Mouse (Mus musculus) intestine, postnatal 0 days (tissue): Measurements from ENCODE around the gene Tmed3. TPM values are rescaled to one million over a fixed set of nuclear protein-coding genes. Genes with fewer than 3 reads are reported as not detected.

Experiments used
- ATAC-seq: fragments of 200-750 bp; cut with Nextera tagmentation; 2 replicates; pipeline ENCODE4 v1.8.0; 2017; ENCODE audit warnings: mild to moderate bottlenecking, moderate TSS enrichment, moderate library complexity
- H3K27ac ChIP-seq: fragments of 300-500 bp; sonication (generic); 2 replicates; pipeline ENCODE4 v1.5.1; 2014; ENCODE audit warnings: mild to moderate bottlenecking, low read depth, low read length, moderate library complexity
- H3K27me3 ChIP-seq: fragments of 300-500 bp; sonication (generic); replicated peaks from 2 replicates; pipeline ENCODE4 v1.6.1; 2014; ENCODE audit warnings: low read length, mixed read lengths; ENCODE audit not compliant: control insufficient read depth, insufficient read depth
- H3K36me3 ChIP-seq: fragments of 300-500 bp; sonication (generic); 2 replicates; pipeline ENCODE4 v1.6.1; 2014; ENCODE audit warnings: mild to moderate bottlenecking, moderate library complexity; ENCODE audit not compliant: control insufficient read depth, insufficient read depth
- H3K4me1 ChIP-seq: fragments of 300-500 bp; sonication (generic); replicated peaks from 2 replicates; pipeline ENCODE4 v1.6.1; 2014; ENCODE audit warnings: antibody characterized with exemption, low read length, mixed read lengths; ENCODE audit not compliant: control insufficient read depth, insufficient read depth
- H3K4me2 ChIP-seq: fragments of 300-500 bp; sonication (generic); replicated peaks from 2 replicates; pipeline ENCODE4 v1.6.1; 2014; ENCODE audit warnings: low read depth, mild to moderate bottlenecking, moderate library complexity
- H3K4me3 ChIP-seq: fragments of 300-500 bp; sonication (generic); 2 replicates; pipeline ENCODE4 v1.5.1; 2014; ENCODE audit warnings: low read depth, low read length
- H3K9ac ChIP-seq: fragments of 300-500 bp; sonication (generic); 2 replicates; pipeline ENCODE4 v1.6.1; 2014; ENCODE audit warnings: mild to moderate bottlenecking, low read depth, low read length
- H3K9me3 ChIP-seq: fragments of 300-500 bp; sonication (generic); 2 replicates; pipeline ENCODE4 v1.6.1; 2016; ENCODE audit warnings: mixed run types; ENCODE audit not compliant: control insufficient read depth
- CTCF ChIP-seq: sonication (generic); IDR thresholded peaks from 2 replicates; pipeline ENCODE4 v1.5.1; 2016; ENCODE audit warnings: low read depth, mild to moderate bottlenecking, control low read depth, antibody characterized with exemption, moderate library complexity
- WGBS: fragments of 180-500 bp; shearing (Covaris S2); extraction: QIAGEN DNeasy Blood & Tissue Kit; methylation state at CpG from one replicate; pipeline ENCODE4 v1.1.7; 2014; 5-methylcytosine and 5-hydroxymethylcytosine counted together
- polyA plus RNA-seq: library from polyadenylated mRNA; unstranded; fragments of >200 nt; fragmentation: Nextera tagmentation; extraction: Ambion mirVana; gene quantifications from 2 replicates; pipeline ENCODE4 v1.2.1, GENCODE M21; 2015

The Tmed3 gene
- polyA plus RNA-seq, 1 experiment from 2014 or later, result 115 TPM

DNA sequence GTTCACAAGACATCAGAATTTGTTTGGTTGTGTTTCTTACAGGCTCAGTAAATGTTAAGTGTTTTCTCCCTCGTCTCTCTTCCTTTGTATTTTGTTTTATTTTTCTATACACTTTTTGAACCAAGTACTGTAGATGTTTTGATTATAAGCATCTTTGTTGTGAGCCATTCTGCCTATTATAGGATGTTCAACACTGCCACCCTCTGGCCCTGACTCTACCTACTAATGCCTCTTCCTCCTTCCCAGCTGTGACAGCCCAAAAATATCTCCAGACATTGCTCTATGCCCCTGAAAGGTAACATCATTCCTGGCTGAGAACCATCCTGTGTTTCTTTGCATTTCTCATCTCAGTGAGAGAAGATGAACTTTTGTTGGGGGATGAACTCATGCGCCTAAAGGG is 18.6 kb downstream of the Tmed3 start:
- WGBS, result 64% methylated on average over 2 of the region's 2 CpGs
- Histone ChIP-seq H3K9me3 (no peaks in the 10 kb centered on the region), H3K4me3 (no peak overlapping the region), H3K4me1 (no peaks in the 10 kb centered on the region), H3K36me3 (no peaks in the 10 kb centered on the region), H3K9ac (no peak overlapping the region), H3K4me2 (no peak overlapping the region), H3K27me3 (no peaks in the 10 kb centered on the region), H3K27ac (no peak overlapping the region)
- peak; percentile 34; the same call in 1 of the 2 replicates for TF ChIP-seq CTCF
- no peak for ATAC-seq

DNA sequence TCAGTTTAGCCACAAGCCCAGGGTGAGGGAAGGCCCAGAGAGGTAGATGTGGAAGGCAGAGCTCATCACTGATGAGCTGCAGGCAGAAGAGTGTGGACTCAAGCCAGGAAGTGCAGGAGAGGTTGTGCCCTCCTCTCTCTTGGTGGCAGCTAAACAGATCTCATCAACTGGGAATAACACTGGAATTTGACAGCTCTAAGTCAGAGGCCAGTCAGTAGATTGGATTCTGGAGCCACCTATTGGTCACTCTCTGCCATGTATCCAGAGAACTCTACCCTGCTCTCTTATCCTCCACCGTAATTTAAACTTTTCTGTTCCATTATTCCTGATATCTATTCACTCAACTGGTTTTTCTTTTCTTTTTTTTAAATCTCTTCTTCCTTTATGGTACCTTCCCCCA is 25.9 kb downstream of the Tmed3 start:
- Histone ChIP-seq H3K4me3 (no peak overlapping the region), H3K27me3 (no peaks in the 10 kb centered on the region), H3K9ac (no peak overlapping the region), H3K36me3 (no peaks in the 10 kb centered on the region), H3K9me3 (no peaks in the 10 kb centered on the region), H3K4me2 (no peak overlapping the region), H3K27ac (no peak overlapping the region), H3K4me1 (no peaks in the 10 kb centered on the region)
- WGBS, result 27% methylated on average over 1 of the region's 1 CpGs
- ATAC-seq, result no peak
- peak; percentile 74 for TF ChIP-seq CTCF

DNA sequence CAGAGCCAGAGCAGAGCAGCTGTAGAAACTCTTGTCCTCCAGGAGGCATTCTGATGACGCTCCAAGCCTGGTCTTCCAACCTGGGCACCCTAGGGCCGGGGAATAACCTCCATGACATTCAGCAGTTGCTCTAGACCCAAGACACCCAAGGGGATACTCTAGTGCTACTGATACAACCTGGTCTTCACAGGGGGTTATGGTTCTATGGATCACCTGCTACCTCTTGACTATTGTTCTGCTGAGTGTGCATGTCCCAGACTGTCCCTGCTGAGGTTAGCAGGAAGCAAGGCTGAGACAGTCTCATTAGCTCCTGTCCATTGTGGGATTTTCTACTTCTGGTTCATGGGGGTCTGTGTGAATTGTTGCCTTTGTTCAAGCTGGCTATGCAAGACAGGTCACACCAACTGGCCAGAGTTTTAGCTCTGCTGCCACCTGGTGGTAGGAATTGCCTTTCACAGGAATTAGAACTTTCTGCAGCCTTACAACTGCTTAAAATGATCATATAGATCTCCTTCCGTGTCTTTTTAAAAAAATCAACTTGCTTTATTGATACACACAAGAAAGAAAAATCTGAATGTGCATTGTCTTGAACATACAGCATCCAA is 30.8 kb downstream of the Tmed3 start:
- Histone ChIP-seq H3K9ac (no peak overlapping the region), H3K27me3 (no peaks in the 10 kb centered on the region), H3K4me3 (no peak overlapping the region), H3K9me3 (no peaks in the 10 kb centered on the region), H3K4me1 (no peaks in the 10 kb centered on the region), H3K36me3 (no peaks in the 10 kb centered on the region), H3K27ac (no peak overlapping the region), H3K4me2 (no peak overlapping the region)
- ATAC-seq, result no peak
- TF ChIP-seq CTCF, result peak; percentile 92
- 49% methylated on average over 3 of the region's 3 CpGs for WGBS

DNA sequence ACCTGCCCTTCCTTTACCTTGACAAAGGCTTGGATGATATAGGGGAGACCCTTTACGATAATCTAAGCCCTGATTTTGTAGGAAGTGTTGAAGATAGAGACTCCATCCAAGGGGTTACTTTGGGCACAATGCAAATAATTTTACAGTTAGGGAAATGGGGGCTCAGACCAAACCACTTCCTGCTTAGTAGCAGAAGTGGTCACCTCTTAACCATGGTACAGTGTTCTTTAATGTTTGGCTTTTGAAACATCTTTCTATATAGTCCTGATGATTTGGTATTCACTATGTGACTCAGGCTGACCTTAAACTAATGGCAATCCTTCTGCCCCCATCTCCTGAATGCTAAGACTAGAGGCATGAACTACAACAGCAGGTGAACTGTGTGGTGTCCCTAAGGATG is 31.5 kb downstream of the Tmed3 start:
- no peak overlapping the region for H3K9ac ChIP-seq
- 92% methylated on average over 1 of the region's 1 CpGs for WGBS
- no peak overlapping the region for H3K4me2 ChIP-seq
- H3K4me1 ChIP-seq, result no peaks in the 10 kb centered on the region
- H3K36me3 ChIP-seq, result no peaks in the 10 kb centered on the region
- no peak for ATAC-seq
- no peak for TF ChIP-seq CTCF
- H3K4me3 ChIP-seq, result no peak overlapping the region
- H3K27me3 ChIP-seq, result no peaks in the 10 kb centered on the region
- no peak overlapping the region for H3K27ac ChIP-seq
- H3K9me3 ChIP-seq, result no peaks in the 10 kb centered on the region

DNA sequence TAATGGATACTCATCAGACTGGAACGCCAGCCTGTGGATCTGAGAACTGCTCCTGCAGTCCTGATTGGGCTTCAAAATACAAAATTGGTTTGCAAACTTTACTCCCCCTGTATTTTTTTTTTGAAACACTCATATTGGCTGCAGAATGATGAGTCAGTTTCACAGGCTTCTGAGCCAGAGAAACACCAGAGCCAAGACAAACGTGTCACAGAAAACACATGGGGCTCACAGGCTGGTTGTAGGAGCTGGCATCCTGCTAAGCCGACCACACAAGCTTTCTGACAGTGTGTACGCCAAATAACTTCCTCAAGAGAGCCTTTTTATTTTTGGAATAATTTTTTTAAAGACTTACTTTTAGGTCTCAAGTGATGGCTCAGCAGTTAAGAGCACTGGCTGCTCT is 35.0 kb downstream of the Tmed3 start:
- TF ChIP-seq CTCF, result no peak
- H3K27me3 ChIP-seq, result no peaks in the 10 kb centered on the region
- no peaks in the 10 kb centered on the region for H3K4me1 ChIP-seq
- no peak for ATAC-seq
- no peaks in the 10 kb centered on the region for H3K9me3 ChIP-seq
- H3K9ac ChIP-seq, result no peak overlapping the region
- 81% methylated on average over 4 of the region's 4 CpGs for WGBS
- H3K4me3 ChIP-seq, result no peak overlapping the region
- H3K36me3 ChIP-seq, result no peaks in the 10 kb centered on the region
- no peak overlapping the region for H3K27ac ChIP-seq
- H3K4me2 ChIP-seq, result no peak overlapping the region

DNA sequence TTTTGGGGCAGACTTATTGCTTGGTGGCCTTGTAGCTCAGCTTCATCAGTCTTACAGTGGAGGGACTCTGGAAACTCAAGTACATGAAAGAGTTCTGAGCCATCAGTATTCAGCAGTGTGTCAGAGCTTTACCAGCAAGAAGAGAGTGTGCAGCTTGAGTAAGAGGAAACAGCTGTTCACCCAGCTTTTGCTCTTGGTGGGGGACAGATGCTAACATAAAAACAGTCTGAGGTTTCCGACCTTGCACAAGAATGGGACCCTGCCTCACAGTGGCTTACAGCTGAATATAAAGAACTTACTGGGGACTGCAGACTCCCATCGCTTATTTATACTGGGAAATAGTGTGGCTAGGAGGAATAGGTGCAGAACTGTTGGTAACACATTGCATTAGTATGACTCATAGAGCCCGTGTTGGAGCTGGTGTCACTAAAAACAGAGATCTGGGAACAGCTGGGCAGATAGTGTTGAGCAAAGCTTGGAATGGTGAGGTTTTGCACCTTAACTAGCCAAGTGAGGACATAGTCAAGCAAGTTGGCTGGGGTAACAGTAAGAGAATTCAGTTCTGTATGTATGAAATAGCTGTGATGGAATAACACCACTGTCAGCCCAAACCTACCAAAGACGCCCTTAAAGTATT is 37.4 kb downstream of the Tmed3 start:
- Histone ChIP-seq H3K4me3 (no peak overlapping the region), H3K4me2 (no peak overlapping the region), H3K9me3 (no peaks in the 10 kb centered on the region), H3K27ac (no peak overlapping the region), H3K36me3 (no peaks in the 10 kb centered on the region), H3K27me3 (no peaks in the 10 kb centered on the region), H3K9ac (no peak overlapping the region), H3K4me1 (no peaks in the 10 kb centered on the region)
- WGBS, result 74% methylated on average over 4 of the region's 4 CpGs
- TF ChIP-seq CTCF, result no peak
- no peak for ATAC-seq
